Mouse (Mus musculus) CH12.LX (cell line): Measurements from ENCODE around the gene Gtf3c5. TPM values are rescaled to one million over a fixed set of nuclear protein-coding genes. Genes with fewer than 3 reads are reported as not detected.
A peak's percentile ranks its signal among the peaks of the same experiment; 100 is the strongest.

Experiments
- DNase-seq: peaks from one replicate; pipeline ENCODE4 v3.0.0-alpha.2; 2013; ENCODE audit errors: extremely low read depth
- H3K27ac ChIP-seq: 2 replicates; pipeline ENCODE4 v1.5.1; 2012; ENCODE audit warnings: low read depth, mild to moderate bottlenecking, control low read depth, moderate library complexity; ENCODE audit not compliant: insufficient read depth
- H3K27me3 ChIP-seq: replicated peaks from 2 replicates; pipeline ENCODE3; 2012; ENCODE audit warnings: inconsistent platforms
- H3K36me3 ChIP-seq, 2 experiments: replicated peaks in 1 of 2; 2 replicates each; pipeline versions ENCODE3 to v1.6.1; 2012; ENCODE audit warnings: inconsistent platforms in 1 of 2, low read length in 1 of 2, mild to moderate bottlenecking in 1 of 2, mixed read lengths in 1 of 2, moderate library complexity in 1 of 2; ENCODE audit not compliant: control insufficient read depth in 1 of 2, insufficient read depth in 1 of 2
- H3K4me1 ChIP-seq, 2 experiments: 2 replicates each; pipeline ENCODE4 v1.6.1; 2012; ENCODE audit warnings: inconsistent platforms in 1 of 2, moderate library complexity in 1 of 2; ENCODE audit not compliant: insufficient read depth in 2 of 2, control insufficient read depth in 1 of 2
- H3K4me2 ChIP-seq: 2 replicates; pipeline ENCODE4 v1.6.1; 2012; ENCODE audit warnings: low read depth, mild to moderate bottlenecking, control low read depth; ENCODE audit not compliant: poor library complexity, insufficient read depth, severe bottlenecking
- H3K4me3 ChIP-seq, 3 experiments: fragments of 150-350 bp in 1 of 3; sonication (generic) in 1 of 3; replicated peaks in 1 of 3; 2 replicates each; pipeline versions ENCODE3 to v1.5.1; 2011 to 2012; ENCODE audit warnings: low read depth in 2 of 3, low read length in 2 of 3, mild to moderate bottlenecking in 2 of 3, moderate library complexity in 2 of 3, control low read depth in 1 of 3, improper control_type of control experiment in 1 of 3, inconsistent platforms in 1 of 3, mixed read lengths in 1 of 3; ENCODE audit not compliant: poor library complexity in 1 of 3
- H3K79me2 ChIP-seq: replicated peaks from 2 replicates; pipeline ENCODE4 v1.6.1; 2012; ENCODE audit warnings: mild to moderate bottlenecking, moderate library complexity; ENCODE audit not compliant: control insufficient read depth, poor library complexity, insufficient read depth, severe bottlenecking; ENCODE audit errors: extremely low read depth
- H3K9ac ChIP-seq: 2 replicates; pipeline ENCODE4 v1.6.1; 2012; ENCODE audit warnings: low read depth, mild to moderate bottlenecking, control low read depth, moderate library complexity; ENCODE audit not compliant: insufficient read depth
- H3K9me3 ChIP-seq: replicated peaks from 2 replicates; pipeline ENCODE3; 2012; ENCODE audit warnings: low read length, inconsistent platforms, mixed read lengths
- BHLHE40 ChIP-seq: IDR thresholded peaks from 2 replicates; pipeline ENCODE4 v1.6.1; 2011; ENCODE audit warnings: mild to moderate bottlenecking, low read depth, low read length, improper control_type of control experiment
- CHD1 ChIP-seq: IDR thresholded peaks from 2 replicates; pipeline ENCODE4 v1.6.1; 2012; ENCODE audit warnings: low read depth, low read length, improper control_type of control experiment, inconsistent platforms
- CHD2 ChIP-seq: IDR thresholded peaks from 2 replicates; pipeline ENCODE4 v1.6.1; 2011; ENCODE audit warnings: low read length, improper control_type of control experiment
- CTCF ChIP-seq, 2 experiments: IDR thresholded peaks in 1 of 2; conservative IDR thresholded peaks in 1 of 2; 2 replicates each; pipeline ENCODE4 v1.5.1; 2011 to 2012; ENCODE audit warnings: low read depth in 2 of 2, low read length in 2 of 2, improper control_type of control experiment in 1 of 2, inconsistent platforms in 1 of 2, mild to moderate bottlenecking in 1 of 2, moderate library complexity in 1 of 2
- E2F4 ChIP-seq: IDR thresholded peaks from 2 replicates; pipeline ENCODE4 v1.6.1; 2011; ENCODE audit warnings: low read depth, low read length, improper control_type of control experiment; ENCODE audit not compliant: insufficient replicate concordance
- EP300 ChIP-seq: IDR thresholded peaks from 2 replicates; pipeline ENCODE4 v1.6.1; 2011; ENCODE audit warnings: low read length, improper control_type of control experiment
- ETS1 ChIP-seq: conservative IDR thresholded peaks from 2 replicates; pipeline ENCODE4 v1.6.1; 2012; ENCODE audit warnings: low read depth, mild to moderate bottlenecking, inconsistent platforms, low read length, improper control_type of control experiment, moderate library complexity
- GABPA ChIP-seq: IDR thresholded peaks from 2 replicates; pipeline ENCODE4 v1.6.1; 2012; ENCODE audit warnings: low read depth, low read length, improper control_type of control experiment, inconsistent platforms; ENCODE audit not compliant: insufficient replicate concordance
- HCFC1 ChIP-seq: IDR thresholded peaks from 2 replicates; pipeline ENCODE4 v1.6.1; 2012; ENCODE audit warnings: low read depth, mild to moderate bottlenecking, inconsistent platforms, low read length, improper control_type of control experiment
- IRF4 ChIP-seq: IDR thresholded peaks from 2 replicates; pipeline ENCODE4 v1.6.1; 2014; ENCODE audit warnings: low read depth, mild to moderate bottlenecking, inconsistent platforms, low read length, improper control_type of control experiment
- JUN ChIP-seq: IDR thresholded peaks from 2 replicates; pipeline ENCODE4 v1.6.1; 2011; ENCODE audit warnings: low read depth, mild to moderate bottlenecking, low read length, improper control_type of control experiment, moderate library complexity; ENCODE audit not compliant: insufficient read depth
- JUND ChIP-seq: conservative IDR thresholded peaks from 2 replicates; pipeline ENCODE4 v1.6.1; 2011; ENCODE audit warnings: low read depth, low read length, improper control_type of control experiment
- KAT2A ChIP-seq: IDR thresholded peaks from 2 replicates; pipeline ENCODE4 v1.6.1; 2012; ENCODE audit warnings: low read length, improper control_type of control experiment, inconsistent platforms; ENCODE audit not compliant: insufficient replicate concordance
- MAFK ChIP-seq: IDR thresholded peaks from 2 replicates; pipeline ENCODE4 v1.6.1; 2011; ENCODE audit warnings: low read length, improper control_type of control experiment; ENCODE audit not compliant: insufficient replicate concordance
- MAX ChIP-seq: IDR thresholded peaks from 2 replicates; pipeline ENCODE4 v1.6.1; 2011; ENCODE audit warnings: low read length, improper control_type of control experiment
- MAZ ChIP-seq: IDR thresholded peaks from 2 replicates; pipeline ENCODE4 v1.6.1; 2012; ENCODE audit warnings: low read depth, mild to moderate bottlenecking, inconsistent platforms, low read length, improper control_type of control experiment, moderate library complexity
- MEF2A ChIP-seq: IDR thresholded peaks from 2 replicates; pipeline ENCODE4 v1.6.1; 2014; ENCODE audit warnings: low read depth, mild to moderate bottlenecking, inconsistent platforms, low read length, improper control_type of control experiment, borderline replicate concordance
- MXI1 ChIP-seq: IDR thresholded peaks from 2 replicates; pipeline ENCODE4 v1.6.1; 2011; ENCODE audit warnings: mild to moderate bottlenecking, low read depth, low read length, improper control_type of control experiment
- MYC ChIP-seq: IDR thresholded peaks from 2 replicates; pipeline ENCODE4 v1.6.1; 2011; ENCODE audit warnings: low read depth, mild to moderate bottlenecking, improper control_type of control experiment, low read length
- NELFE ChIP-seq: IDR thresholded peaks from 2 replicates; pipeline ENCODE4 v1.6.1; 2011; ENCODE audit warnings: low read depth, low read length, improper control_type of control experiment
- NRF1 ChIP-seq: IDR thresholded peaks from 2 replicates; pipeline ENCODE4 v1.6.1; 2014; ENCODE audit warnings: low read depth, mild to moderate bottlenecking, inconsistent platforms, low read length, improper control_type of control experiment, moderate library complexity
- PAX5 ChIP-seq: IDR thresholded peaks from 2 replicates; pipeline ENCODE4 v1.6.1; 2012; ENCODE audit warnings: low read length, inconsistent platforms, mixed read lengths
- POLR2A ChIP-seq: IDR thresholded peaks from 2 replicates; pipeline ENCODE4 v1.6.1; 2011; ENCODE audit warnings: low read depth, mild to moderate bottlenecking, improper control_type of control experiment, low read length
- RAD21 ChIP-seq: IDR thresholded peaks from 2 replicates; pipeline ENCODE4 v1.6.1; 2011; ENCODE audit warnings: low read depth, mild to moderate bottlenecking, low read length, improper control_type of control experiment, moderate library complexity
- SIN3A ChIP-seq: IDR thresholded peaks from 2 replicates; pipeline ENCODE4 v1.6.1; 2012; ENCODE audit warnings: low read length, improper control_type of control experiment, inconsistent platforms
- SMC3 ChIP-seq: IDR thresholded peaks from 2 replicates; pipeline ENCODE4 v1.6.1; 2011; ENCODE audit warnings: low read depth, low read length, improper control_type of control experiment
- TBP ChIP-seq: conservative IDR thresholded peaks from 2 replicates; pipeline ENCODE4 v1.6.1; 2011; ENCODE audit warnings: low read depth, low read length, improper control_type of control experiment
- TCF12 ChIP-seq: IDR thresholded peaks from 2 replicates; pipeline ENCODE4 v1.6.1; 2014; ENCODE audit warnings: low read depth, mild to moderate bottlenecking, inconsistent platforms, low read length, improper control_type of control experiment
- UBTF ChIP-seq: IDR thresholded peaks from 2 replicates; pipeline ENCODE4 v1.6.1; 2012; ENCODE audit warnings: low read depth, mild to moderate bottlenecking, inconsistent platforms, low read length, improper control_type of control experiment, moderate library complexity
- USF2 ChIP-seq: conservative IDR thresholded peaks from 2 replicates; pipeline ENCODE4 v1.6.1; 2011; ENCODE audit warnings: low read depth, low read length, improper control_type of control experiment
- ZC3H11A ChIP-seq: IDR thresholded peaks from 2 replicates; pipeline ENCODE4 v1.6.1; 2012; ENCODE audit warnings: low read depth, mild to moderate bottlenecking, inconsistent platforms, low read length, improper control_type of control experiment
- ZMIZ1 ChIP-seq: IDR thresholded peaks from 2 replicates; pipeline ENCODE4 v1.6.1; 2012; ENCODE audit warnings: low read depth, mild to moderate bottlenecking, inconsistent platforms, low read length, improper control_type of control experiment
- ZNF384 ChIP-seq: IDR thresholded peaks from 2 replicates; pipeline ENCODE4 v1.6.1; 2012; ENCODE audit warnings: low read depth, low read length, improper control_type of control experiment, inconsistent platforms
- dilution Hi-C: fragments of 300-500 bp; cut with MboI; formaldehyde crosslinking; loops from 2 replicates; pipeline ENCODE4 v1.14.3; 2020; ENCODE audit warnings: low sequenced_read_pairs; ENCODE audit not compliant: extremely low pct_unique_long_range_greater_than_20kb, extremely low pct_ligation_motif_present
- in situ Hi-C: fragments of 300-500 bp; cut with MboI; formaldehyde crosslinking; loops from 3 replicates; pipeline ENCODE4 v1.14.3; 2019; ENCODE audit warnings: low sequenced_read_pairs, low pct_ligation_motif_present, low pct_unique_long_range_greater_than_20kb, mixed read lengths
- polyA plus RNA-seq: library from polyadenylated mRNA; unstranded; fragments of >175 nt; gene quantifications from 2 replicates; pipeline ENCODE4 v1.2.1, GENCODE M21; 2012; ENCODE audit warnings: low read depth; ENCODE audit not compliant: insufficient read length
- total RNA-seq, 2 experiments: library from RNA; depleted of rRNA; stranded (reverse); fragments of 300-350 nt in 1 of 2; fragments of >200 nt in 1 of 2; gene quantifications; 2 replicates each; pipeline ENCODE4 v1.2.3; 2012 to 2014

Gene Gtf3c5
- total and polyA plus RNA-seq, 3 experiments = 8.6 to 27.4 (median 12.5) TPM

GRCm38 (mm10) chr2:28621664-28622171 lies 38.2 kb upstream of the Gtf3c5 start, which contains the start of gene Gfi1b:
Gene Gfi1b (minus strand): TSS chr2:28621982.
- peaks cover 7% of the 10 kb centered on the region for H3K9me3 ChIP-seq
- H3K4me3 ChIP-seq = peak within 1 kb of the TSS in 2 of 3 experiments; percentile 3 to 4
- H3K36me3 ChIP-seq = no peaks in the 10 kb centered on the region
- DNase-seq = peak; percentile 95
- 0 out of 2 replicates have a peak within 1 kb of the TSS, but pooled peaks have one; percentile 10 for H3K27ac ChIP-seq
- TF ChIP-seq JUN (no peak), BHLHE40 (peak; percentile 69), EP300 (peak; percentile 82), UBTF (no peak), NELFE (0 out of 2 replicates have a peak, but pooled peaks have one; percentile 33), SIN3A (peak; percentile 76), CHD2 (0 out of 2 replicates have a peak, but pooled peaks have one; percentile 35), MAFK (0 out of 2 replicates have a peak, but pooled peaks have one; percentile 38), JUND (no peak), MXI1 (peak; percentile 53; the same call in 1 of the 2 replicates), ZC3H11A (no peak), PAX5 (no peak), MYC (0 out of 2 replicates have a peak, but pooled peaks have one; percentile 23), MEF2A (peak; percentile 55; the same call in 1 of the 2 replicates), TBP (no peak), HCFC1 (no peak), NRF1 (no peak), ZMIZ1 (no peak), USF2 (no peak), ETS1 (peak; percentile 53; the same call in 1 of the 2 replicates), ZNF384 (peak; percentile 52), IRF4 (peak; percentile 90), SMC3 (no peak), E2F4 (peak; percentile 91), RAD21 (no peak), GABPA (no peak), MAX (peak; percentile 38; the same call in 1 of the 2 replicates), TCF12 (0 out of 2 replicates have a peak, but pooled peaks have one; percentile 28), CHD1 (0 out of 2 replicates have a peak, but pooled peaks have one; percentile 16), POLR2A (no peak), CTCF (conservative IDR thresholded peaks at IDR 0.05 in 1 of 2, IDR thresholded peaks at IDR 0.05 in 1 of 2; ENCODE audit: low read depth in 2 of 2, low read length in 2 of 2) (peak in 1 of 2 experiments; percentile 6; a peak in 1 of 4 replicates), KAT2A (0 out of 2 replicates have a peak, but pooled peaks have one; percentile 55), MAZ (peak; percentile 91)
- H3K79me2 ChIP-seq = no peaks in the 10 kb centered on the region
- peak within 1 kb of the TSS; percentile 58; the same call in 1 of the 2 replicates for H3K9ac ChIP-seq
- peaks cover 39% of the 10 kb centered on the region for H3K27me3 ChIP-seq
- in situ Hi-C loops (no loop called here), dilution Hi-C loops (no loop called here)
- H3K4me2 ChIP-seq = peak within 1 kb of the TSS; percentile 95
- H3K4me1 ChIP-seq = peaks cover 8 to 37% of the 10 kb centered on the region in 2 experiments; a peak in 2 of 4 replicates
